Mouse (Mus musculus) heart, adult 2 months (tissue): ENCODE data around the gene Usp36. TPM values are rescaled to one million over a fixed set of nuclear protein-coding genes. Genes with fewer than 3 reads are reported as not detected.
"Not testable (repeated sequence)": the region's sequence is repeated elsewhere in the genome, so short reads cannot be mapped to it uniquely, and the experiment has no call there.

Experiments used
- DNase-seq, 2 experiments: peaks; one replicate each; pipeline ENCODE4 v3.0.0; 2021
- H3K27ac ChIP-seq: fragments of 200-600 bp; 2 replicates; pipeline ENCODE4 v1.8.1; 2022
- H3K27me3 ChIP-seq: fragments of 200-500 bp; 2 replicates; pipeline ENCODE4 v1.6.1; 2012; ENCODE audit warnings: mild to moderate bottlenecking, low read length, inconsistent platforms, mixed read lengths; ENCODE audit not compliant: control insufficient read depth, insufficient read depth
- H3K36me3 ChIP-seq: fragments of 200-500 bp; 2 replicates; pipeline ENCODE4 v1.6.1; 2012; ENCODE audit warnings: low read length, inconsistent platforms; ENCODE audit not compliant: control insufficient read depth, insufficient read depth
- H3K4me1 ChIP-seq: fragments of 200-500 bp; 2 replicates; pipeline ENCODE4 v1.6.1; 2011; ENCODE audit warnings: low read length; ENCODE audit not compliant: control insufficient read depth, insufficient read depth
- H3K4me3 ChIP-seq: fragments of 200-600 bp; 2 replicates; pipeline ENCODE4 v1.8.1; 2022
- H3K79me2 ChIP-seq: fragments of 200-500 bp; replicated peaks from 2 replicates; pipeline ENCODE4 v1.6.1; 2012; ENCODE audit warnings: mild to moderate bottlenecking, inconsistent platforms, low read length, moderate library complexity, mixed read lengths; ENCODE audit not compliant: control insufficient read depth, insufficient read depth
- H3K9ac ChIP-seq: fragments of 200-500 bp; 2 replicates; pipeline ENCODE4 v1.6.1; 2012; ENCODE audit warnings: low read depth, mild to moderate bottlenecking, control low read depth, inconsistent platforms, low read length, mixed read lengths
- CTCF ChIP-seq: fragments of 200-600 bp; IDR thresholded peaks from 2 replicates; pipeline ENCODE4 v1.8.1; 2022; ENCODE audit warnings: antibody characterized with exemption, mild to moderate bottlenecking, moderate library complexity
- EP300 ChIP-seq: fragments of 200-500 bp; IDR thresholded peaks from 2 replicates; pipeline ENCODE4 v1.6.1; 2011; ENCODE audit warnings: low read depth, low read length, control low read depth; ENCODE audit not compliant: insufficient read depth
- POLR2A ChIP-seq: fragments of 200-500 bp; IDR thresholded peaks from 2 replicates; pipeline ENCODE4 v1.6.1; 2011; ENCODE audit warnings: mild to moderate bottlenecking, low read depth, low read length, control low read depth; ENCODE audit not compliant: insufficient read depth
- WGBS: fragments of 180-500 bp; shearing (Covaris S2); methylation state at CpG from one replicate; pipeline ENCODE4 v1.1.7; 2018; 5-methylcytosine and 5-hydroxymethylcytosine counted together
- intact Hi-C: fragments of 180-260 bp; cut with DNase I; formaldehyde crosslinking; loops from one replicate; pipeline ENCODE4 v1.15.1; 2025
- polyA plus RNA-seq: library from polyadenylated mRNA; depleted of rRNA; stranded (reverse); fragments of >200 nt; gene quantifications from 2 replicates; pipeline ENCODE4 v1.2.3, GENCODE M21; 2012
- total RNA-seq, 2 experiments: library from RNA; stranded (reverse); gene quantifications; 2 replicates each; pipeline ENCODE4 v1.2.3; 2021

Gene Usp36
- total and polyA plus RNA-seq, 3 experiments: 10.3 to 15.5 (median 13.1) TPM

GRCm38 (mm10) chr11:118312132-118312723 is 22.2 kb upstream of the Usp36 start:
- TF ChIP-seq CTCF: no peak
- TF ChIP-seq EP300: no peak
- no peak for TF ChIP-seq POLR2A
- Histone ChIP-seq H3K4me3 (no peak overlapping the region), H3K27ac (no peak overlapping the region), H3K27me3 (no peaks in the 10 kb centered on the region), H3K79me2 (no peaks in the 10 kb centered on the region), H3K36me3 (no peaks in the 10 kb centered on the region; the same call in 1 of the 2 replicates), H3K4me1 (no peaks in the 10 kb centered on the region), H3K9ac (no peak overlapping the region)
- intact Hi-C loops: no loop called here
- WGBS: 69% methylated on average over 6 of the region's 6 CpGs
- DNase-seq: no peak

- 88% methylated on average over 2 of the region's 2 CpGs for WGBS
These were observed 17.9 kb upstream of the Usp36 start for GRCm38 (mm10) chr11:118307962-118308361.

GRCm38 (mm10) chr11:118303959-118304358 is 13.9 kb upstream of the Usp36 start:
- H3K9ac ChIP-seq, H3K79me2 ChIP-seq, H3K27ac ChIP-seq, H3K27me3 ChIP-seq, H3K4me1 ChIP-seq, H3K36me3 ChIP-seq, intact Hi-C loops, DNase-seq, H3K4me3 ChIP-seq: not testable (repeated sequence)
- 84% methylated on average over 4 of the region's 4 CpGs for WGBS

More at GRCm38 (mm10) chr11:118307962-118308361, 17.9 kb upstream of the Usp36 start:
- DNase-seq, H3K9ac ChIP-seq, H3K27me3 ChIP-seq, H3K4me3 ChIP-seq, H3K27ac ChIP-seq, intact Hi-C loops, H3K4me1 ChIP-seq, H3K79me2 ChIP-seq, H3K36me3 ChIP-seq: not testable (repeated sequence)

- no peak for DNase-seq
- Histone ChIP-seq H3K79me2 (no peaks in the 10 kb centered on the region), H3K4me1 (no peaks in the 10 kb centered on the region), H3K27me3 (no peaks in the 10 kb centered on the region), H3K4me3 (no peak overlapping the region), H3K9ac (no peak overlapping the region), H3K36me3 (no peaks in the 10 kb centered on the region), H3K27ac (no peak overlapping the region)
- whole genome bisulfite sequencing: 69% methylated on average over 2 of the region's 2 CpGs
- no peak for TF ChIP-seq EP300
- no peak for TF ChIP-seq CTCF
- TF ChIP-seq POLR2A: no peak
- intact Hi-C loops: no loop called here
These were observed 8.8 kb upstream of the Usp36 start for GRCm38 (mm10) chr11:118298810-118299209.

- H3K4me1 ChIP-seq: no peaks in the 10 kb centered on the region
- H3K9ac ChIP-seq: no peak overlapping the region
- H3K36me3 ChIP-seq: no peaks in the 10 kb centered on the region
- H3K4me3 ChIP-seq: no peak overlapping the region
- H3K27ac ChIP-seq: no peak overlapping the region
- no peak for DNase-seq
- WGBS: 78% methylated on average over 3 of the region's 3 CpGs
- no peaks in the 10 kb centered on the region for H3K27me3 ChIP-seq
- TF ChIP-seq CTCF: no peak
- TF ChIP-seq POLR2A: no peak
- no peak for TF ChIP-seq EP300
- H3K79me2 ChIP-seq: no peaks in the 10 kb centered on the region
- intact Hi-C loops: no loop called here
These were observed 7.9 kb upstream of the Usp36 start for GRCm38 (mm10) chr11:118297967-118298366.

- H3K36me3 ChIP-seq: no peaks in the 10 kb centered on the region
- WGBS: 76% methylated on average over 2 of the region's 2 CpGs
- intact Hi-C loops: no loop called here
- no peak overlapping the region for H3K9ac ChIP-seq
- H3K27ac ChIP-seq: no peak overlapping the region
- H3K4me1 ChIP-seq: peaks cover 2% of the 10 kb centered on the region
- no peak for DNase-seq
- TF ChIP-seq EP300 (no peak), CTCF (no peak), POLR2A (no peak)
- H3K79me2 ChIP-seq: no peaks in the 10 kb centered on the region
- no peak overlapping the region for H3K4me3 ChIP-seq
- no peaks in the 10 kb centered on the region for H3K27me3 ChIP-seq
These were observed 5.0 kb upstream of the Usp36 start for GRCm38 (mm10) chr11:118295026-118295425.

- H3K79me2 ChIP-seq: no peaks in the 10 kb centered on the region
- no peak overlapping the region for H3K27ac ChIP-seq
- no peak overlapping the region for H3K9ac ChIP-seq
- no peak for DNase-seq
- intact Hi-C loops: no loop called here
- H3K4me1 ChIP-seq: peaks cover 8% of the 10 kb centered on the region
- TF ChIP-seq EP300 (no peak), POLR2A (no peak), CTCF (no peak)
- no peak overlapping the region for H3K4me3 ChIP-seq
- H3K36me3 ChIP-seq: no peaks in the 10 kb centered on the region
- no peaks in the 10 kb centered on the region for H3K27me3 ChIP-seq
- 67% methylated on average over 6 of the region's 6 CpGs for WGBS
These were observed 2.6 kb upstream of the Usp36 start for GRCm38 (mm10) chr11:118292671-118293070.
